Mouse (Mus musculus): ENCODE results near the gene Dnase2a. TPM values are rescaled to one million over a fixed set of nuclear protein-coding genes. Genes with fewer than 3 reads are reported as not detected.
A peak's percentile ranks its signal among the peaks of the same experiment; 100 is the strongest.

Dnase2a gene
- total and polyA plus RNA-seq, 3 experiments, result 53.7 to 83.4 TPM; not detected in 1

DNA sequence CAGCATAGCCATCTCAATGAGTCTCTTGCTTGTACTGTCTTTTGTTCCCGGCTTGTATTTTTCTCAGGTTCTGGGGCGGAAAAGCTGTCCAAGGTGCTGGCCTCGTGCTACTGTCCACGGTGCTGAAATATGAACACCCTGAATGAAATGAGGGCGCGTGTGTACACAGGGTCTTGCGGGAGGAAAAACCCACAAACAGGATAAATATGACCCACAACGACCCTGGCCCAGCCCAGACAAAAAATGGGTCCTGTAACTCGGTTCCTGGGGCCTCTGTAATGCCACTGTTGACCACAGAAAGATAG, 38.8 kb downstream of the Dnase2a start:
- no peak overlapping the region for H3K9ac ChIP-seq (ENCODE audit: control insufficient read depth, low read depth, low read length, poor library complexity, severe bottlenecking)
- H3K4me1 ChIP-seq (ENCODE audit: control insufficient read depth in 1 of 2, insufficient read depth in 2 of 2, low read length in 2 of 2), result no peaks in the 10 kb centered on the region; a peak in 1 of 4 replicates
- DNase-seq (ENCODE audit: low read depth, low spot score), result peak; percentile 75
- H3K27me3 ChIP-seq (ENCODE audit: control insufficient read depth in 1 of 2, insufficient read depth in 2 of 2, low read length in 2 of 2), result peaks cover 0 to 4% of the 10 kb centered on the region in 2 experiments
- H3K9me3 ChIP-seq (replicated peaks; ENCODE audit: insufficient read depth, low read length), result no peaks in the 10 kb centered on the region
- H3K36me3 ChIP-seq (ENCODE audit: control insufficient read depth in 1 of 2, insufficient read depth in 2 of 2, low read length in 2 of 2), result no peaks in the 10 kb centered on the region
- H3K4me3 ChIP-seq (ENCODE audit: control insufficient read depth in 1 of 2, insufficient read depth in 1 of 2, low read depth in 2 of 2, low read length in 2 of 2), result no peak overlapping the region
- TF ChIP-seq MAX (IDR thresholded peaks at IDR 0.05; ENCODE audit: low read length), result no peak
- TF ChIP-seq MXI1 (IDR thresholded peaks at IDR 0.05; ENCODE audit: low read depth, low read length), result peak; percentile 98
- TF ChIP-seq SIN3A (IDR thresholded peaks at IDR 0.05; ENCODE audit: low read length), result peak; percentile 100
- no peak overlapping the region for H3K27ac ChIP-seq (ENCODE audit: control insufficient read depth, low read depth, low read length)
- no peaks in the 10 kb centered on the region for H3K79me2 ChIP-seq (ENCODE audit: control insufficient read depth, insufficient read depth, low read length, poor library complexity)

DNA sequence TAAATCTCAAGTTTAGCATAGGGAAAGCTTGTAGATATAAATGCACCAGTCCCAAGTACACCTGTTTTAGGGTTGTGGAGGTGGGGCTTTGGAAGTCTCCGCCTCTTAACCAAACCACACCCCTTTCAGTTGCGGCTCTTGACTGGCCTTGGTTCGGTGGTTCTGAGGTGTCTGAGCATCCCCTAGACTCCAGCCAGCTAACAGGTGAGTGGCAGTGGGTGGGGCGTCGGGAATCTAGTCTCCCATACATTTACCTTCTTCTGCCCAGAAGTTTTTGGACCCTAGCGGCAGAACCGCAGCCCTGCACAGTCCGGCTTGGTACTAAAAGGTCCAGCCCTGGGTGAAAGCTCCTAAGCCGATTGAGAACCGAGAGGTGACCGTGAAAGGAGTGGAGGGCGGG, 41.4 kb downstream of the Dnase2a start:
- H3K79me2 ChIP-seq (ENCODE audit: control insufficient read depth, insufficient read depth, low read length, poor library complexity), result no peaks in the 10 kb centered on the region
- no peak overlapping the region for H3K4me3 ChIP-seq (ENCODE audit: control insufficient read depth in 1 of 2, insufficient read depth in 1 of 2, low read depth in 2 of 2, low read length in 2 of 2)
- no peak for DNase-seq (ENCODE audit: low read depth, low spot score)
- no peak overlapping the region for H3K9ac ChIP-seq (ENCODE audit: control insufficient read depth, low read depth, low read length, poor library complexity, severe bottlenecking)
- H3K36me3 ChIP-seq (ENCODE audit: control insufficient read depth in 1 of 2, insufficient read depth in 2 of 2, low read length in 2 of 2), result no peaks in the 10 kb centered on the region
- peaks cover 5 to 9% of the 10 kb centered on the region in 2 experiments; a peak in 2 of 4 replicates for H3K4me1 ChIP-seq (ENCODE audit: control insufficient read depth in 1 of 2, insufficient read depth in 2 of 2, low read length in 2 of 2)
- H3K27me3 ChIP-seq (ENCODE audit: control insufficient read depth in 1 of 2, insufficient read depth in 2 of 2, low read length in 2 of 2), result peaks cover 0 to 4% of the 10 kb centered on the region in 2 experiments
- no peak for TF ChIP-seq MAFK (IDR thresholded peaks at IDR 0.05; ENCODE audit: borderline replicate concordance, low read depth, low read length)
- no peak for TF ChIP-seq MAX (IDR thresholded peaks at IDR 0.05; ENCODE audit: low read length)
- no peak for TF ChIP-seq CTCF (IDR thresholded peaks at IDR 0.05 in 2 of 3, conservative IDR thresholded peaks at IDR 0.05 in 1 of 3; ENCODE audit: control insufficient read depth in 1 of 3, insufficient read depth in 1 of 3, low read depth in 2 of 3, low read length in 3 of 3, poor library complexity in 1 of 3, severe bottlenecking in 1 of 3)
- TF ChIP-seq RCOR1 (IDR thresholded peaks at IDR 0.05; ENCODE audit: low read depth, low read length), result no peak
- TF ChIP-seq MXI1 (IDR thresholded peaks at IDR 0.05; ENCODE audit: low read depth, low read length), result no peak
- no peak for TF ChIP-seq MEF2A (IDR thresholded peaks at IDR 0.05; ENCODE audit: extremely low read depth, insufficient replicate concordance, low read depth, low read length, poor library complexity, severe bottlenecking)
- no peak for TF ChIP-seq ELF1 (IDR thresholded peaks at IDR 0.05; ENCODE audit: low read depth, low read length)
- no peak for TF ChIP-seq ZMIZ1 (IDR thresholded peaks at IDR 0.05; ENCODE audit: low read depth, low read length)
- no peak for TF ChIP-seq GABPA (IDR thresholded peaks at IDR 0.05; ENCODE audit: low read depth, low read length)
- H3K27ac ChIP-seq (ENCODE audit: control insufficient read depth, low read depth, low read length), result no peak overlapping the region
- no peaks in the 10 kb centered on the region for H3K9me3 ChIP-seq (replicated peaks; ENCODE audit: insufficient read depth, low read length)

DNA sequence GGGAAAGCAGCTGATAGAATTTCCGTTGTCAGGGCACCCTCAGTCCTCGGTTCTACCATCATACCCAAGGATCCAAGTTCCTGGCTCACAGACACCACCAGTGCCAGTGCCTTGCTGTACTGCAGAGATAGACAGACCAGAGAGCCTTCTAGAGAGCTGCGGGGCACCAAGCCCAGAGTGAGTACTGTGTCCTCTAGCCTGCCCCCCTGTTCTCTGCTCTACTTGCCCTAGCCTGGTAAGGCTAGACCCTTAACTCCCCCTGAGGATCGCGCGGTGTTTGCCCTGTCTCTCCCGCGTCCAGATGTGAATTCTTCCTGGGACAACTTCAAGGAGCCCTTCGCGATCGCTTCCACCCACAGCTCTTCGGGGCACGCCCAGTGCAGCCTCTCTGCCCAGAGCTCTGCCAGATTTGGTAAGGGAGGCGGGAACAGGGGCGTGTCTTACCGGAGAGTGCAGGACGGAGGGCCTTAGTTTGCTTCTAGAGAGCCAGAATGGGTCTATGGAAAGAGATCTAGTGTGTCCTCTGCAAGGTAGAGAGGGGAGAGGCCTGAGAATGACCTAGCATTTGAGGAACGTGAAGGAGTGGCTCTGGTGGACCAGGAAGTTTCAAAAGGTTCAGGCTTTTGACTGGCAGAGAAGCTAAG, 44.4 kb downstream of the Dnase2a start:
- H3K36me3 ChIP-seq (ENCODE audit: control insufficient read depth in 1 of 2, insufficient read depth in 2 of 2, low read length in 2 of 2), result peaks cover 0 to 3% of the 10 kb centered on the region in 2 experiments; a peak in 1 of 4 replicates
- no peak overlapping the region for H3K9ac ChIP-seq (ENCODE audit: control insufficient read depth, low read depth, low read length, poor library complexity, severe bottlenecking)
- H3K4me3 ChIP-seq (ENCODE audit: control insufficient read depth in 1 of 2, insufficient read depth in 1 of 2, low read depth in 2 of 2, low read length in 2 of 2), result peak overlapping the region; percentile 36 to 70
- H3K27me3 ChIP-seq (ENCODE audit: control insufficient read depth in 1 of 2, insufficient read depth in 2 of 2, low read length in 2 of 2), result no peaks in the 10 kb centered on the region
- no peak overlapping the region for H3K27ac ChIP-seq (ENCODE audit: control insufficient read depth, low read depth, low read length)
- peak; percentile 75 for DNase-seq (ENCODE audit: low read depth, low spot score)
- TF ChIP-seq MYC (IDR thresholded peaks at IDR 0.05; ENCODE audit: low read depth, low read length), result no peak
- TF ChIP-seq BHLHE40 (IDR thresholded peaks at IDR 0.05; ENCODE audit: borderline replicate concordance, low read depth, low read length), result no peak
- no peak for TF ChIP-seq POLR2AphosphoS2 (IDR thresholded peaks at IDR 0.05; ENCODE audit: low read length)
- TF ChIP-seq MAZ (IDR thresholded peaks at IDR 0.05; ENCODE audit: low read depth, low read length), result no peak
- TF ChIP-seq MXI1 (IDR thresholded peaks at IDR 0.05; ENCODE audit: low read depth, low read length), result no peak
- no peak for TF ChIP-seq POLR2A (IDR thresholded peaks at IDR 0.05; ENCODE audit: control insufficient read depth in 1 of 2, insufficient read depth in 1 of 2, low read depth in 1 of 2, low read length in 2 of 2, poor library complexity in 1 of 2)
- TF ChIP-seq POLR2AphosphoS5 (IDR thresholded peaks at IDR 0.05; ENCODE audit: borderline replicate concordance, low read depth, low read length), result no peak
- no peak for TF ChIP-seq MYB (IDR thresholded peaks at IDR 0.05; ENCODE audit: low read depth, low read length)
- no peak for TF ChIP-seq NRF1 (IDR thresholded peaks at IDR 0.05; ENCODE audit: insufficient read depth, low read depth, low read length, poor library complexity, severe bottlenecking)
- no peak for TF ChIP-seq MAFK (IDR thresholded peaks at IDR 0.05; ENCODE audit: borderline replicate concordance, low read depth, low read length)
- no peak for TF ChIP-seq CHD2 (IDR thresholded peaks at IDR 0.05; ENCODE audit: low read length)
- TF ChIP-seq USF1 (IDR thresholded peaks at IDR 0.05; ENCODE audit: low read depth, low read length), result no peak
- peaks cover 5 to 9% of the 10 kb centered on the region in 2 experiments; a peak in 2 of 4 replicates for H3K4me1 ChIP-seq (ENCODE audit: control insufficient read depth in 1 of 2, insufficient read depth in 2 of 2, low read length in 2 of 2)
- H3K79me2 ChIP-seq (ENCODE audit: control insufficient read depth, insufficient read depth, low read length, poor library complexity), result no peaks in the 10 kb centered on the region
- no peaks in the 10 kb centered on the region for H3K9me3 ChIP-seq (replicated peaks; ENCODE audit: insufficient read depth, low read length)
